Mouse (Mus musculus) stomach, embryonic 16.5 days (tissue): ENCODE data around the gene Cxcl1. TPM values are rescaled to one million over a fixed set of nuclear protein-coding genes. Genes with fewer than 3 reads are reported as not detected.
A peak's percentile ranks its signal among the peaks of the same experiment; 100 is the strongest.

ENCODE experiments used
- ATAC-seq: fragments of 200-750 bp; cut with Nextera tagmentation; 2 replicates; pipeline ENCODE4 v1.8.0; 2017; ENCODE audit warnings: moderate number of reproducible peaks, moderate TSS enrichment; ENCODE audit not compliant: insufficient read depth, low FRiP score
- H3K27ac ChIP-seq: fragments of 300-500 bp; sonication (generic); 2 replicates; pipeline ENCODE4 v1.5.1; 2014; ENCODE audit warnings: low read length
- H3K27me3 ChIP-seq: fragments of 300-500 bp; sonication (generic); 2 replicates; pipeline ENCODE4 v1.6.1; 2014; ENCODE audit warnings: low read length, control low read depth, mixed read lengths; ENCODE audit not compliant: control insufficient read depth, insufficient read depth
- H3K36me3 ChIP-seq: fragments of 300-500 bp; sonication (generic); 2 replicates; pipeline ENCODE4 v1.6.1; 2014; ENCODE audit warnings: low read length; ENCODE audit not compliant: control insufficient read depth, insufficient read depth
- H3K4me1 ChIP-seq: fragments of 300-500 bp; sonication (generic); 2 replicates; pipeline ENCODE4 v1.6.1; 2014; ENCODE audit warnings: low read length, control low read depth, mixed read lengths; ENCODE audit not compliant: control insufficient read depth, insufficient read depth
- H3K4me2 ChIP-seq: fragments of 300-500 bp; sonication (generic); 2 replicates; pipeline ENCODE4 v1.6.1; 2014; ENCODE audit warnings: low read depth, low read length, mixed read lengths
- H3K4me3 ChIP-seq: fragments of 300-500 bp; sonication (generic); replicated peaks from 2 replicates; pipeline ENCODE4 v1.5.1; 2014; ENCODE audit warnings: mild to moderate bottlenecking, low read length
- H3K9ac ChIP-seq: fragments of 300-500 bp; sonication (generic); 2 replicates; pipeline ENCODE4 v1.6.1; 2014; ENCODE audit warnings: low read length
- H3K9me3 ChIP-seq: fragments of 300-500 bp; sonication (generic); replicated peaks from 2 replicates; pipeline ENCODE4 v1.6.1; 2016; ENCODE audit warnings: low read length, control low read depth; ENCODE audit not compliant: control insufficient read depth
- WGBS: fragments of 180-500 bp; shearing (Covaris S2); extraction: QIAGEN DNeasy Blood & Tissue Kit; methylation state at CpG from one replicate; pipeline ENCODE4 v1.1.7; 2014; 5-methylcytosine and 5-hydroxymethylcytosine counted together
- polyA plus RNA-seq: library from polyadenylated mRNA; unstranded; fragments of >200 nt; fragmentation: Nextera tagmentation; extraction: Ambion mirVana; gene quantifications from 2 replicates; pipeline ENCODE4 v1.2.1, GENCODE M21; 2015

Gene Cxcl1
- polyA plus RNA-seq, 1 experiment from 2014 or later: 0.94 TPM

GRCm38 (mm10) chr5:90931911-90932310, 40.9 kb downstream of the Cxcl1 start:
- Histone ChIP-seq H3K36me3 (no peaks in the 10 kb centered on the region), H3K9ac (peak overlapping the region; percentile 95), H3K27me3 (no peaks in the 10 kb centered on the region), H3K4me3 (peak overlapping the region; percentile 65), H3K9me3 (no peaks in the 10 kb centered on the region), H3K4me1 (peaks cover 6% of the 10 kb centered on the region; the same call in 1 of the 2 replicates), H3K27ac (peak overlapping the region; percentile 93), H3K4me2 (peak overlapping the region; percentile 69)
- WGBS: 3% methylated on average over 6 of the region's 6 CpGs
- no peak for ATAC-seq

- Histone ChIP-seq H3K27ac (no peak overlapping the region), H3K27me3 (no peaks in the 10 kb centered on the region), H3K4me1 (peaks cover 6% of the 10 kb centered on the region; the same call in 1 of the 2 replicates), H3K4me2 (no peak overlapping the region), H3K4me3 (no peak overlapping the region), H3K9ac (no peak overlapping the region), H3K9me3 (no peaks in the 10 kb centered on the region), H3K36me3 (no peaks in the 10 kb centered on the region)
- ATAC-seq: no peak
- 64% methylated on average over 2 of the region's 2 CpGs for WGBS
These were observed 45.7 kb downstream of the Cxcl1 start for GRCm38 (mm10) chr5:90936706-90937105.

Other genes starting within 250 kb of the Cxcl1 start
- 0.19 TPM in 1 of 2 replicates, not detected in the other for gene Cxcl5, start 131.9 kb upstream of the Cxcl1 start, polyA plus RNA-seq
- gene Ppbp, start 122.7 kb upstream of the Cxcl1 start, polyA plus RNA-seq: 3.2 and 4.3 TPM in 2 replicates
- 80.0 and 96.2 TPM in 2 replicates for gene Pf4, start 118.8 kb upstream of the Cxcl1 start, polyA plus RNA-seq
- gene Cxcl3, start 105.1 kb upstream of the Cxcl1 start, polyA plus RNA-seq: not detected in 2 replicates
- gene Cxcl15, start 96.7 kb upstream of the Cxcl1 start, polyA plus RNA-seq: 1.9 and 2.3 TPM in 2 replicates
- gene Cxcl2, start 12.6 kb downstream of the Cxcl1 start, polyA plus RNA-seq: not detected in 2 replicates
- gene Mthfd2l, start 39.9 kb downstream of the Cxcl1 start, polyA plus RNA-seq: 26.9 and 32.9 TPM in 2 replicates
- gene Epgn, start 136.2 kb downstream of the Cxcl1 start, polyA plus RNA-seq: not detected in 2 replicates
- 0.43 and 0.80 TPM in 2 replicates for gene Ereg, start 183.4 kb downstream of the Cxcl1 start, polyA plus RNA-seq
- 4.0 and 6.5 TPM in 2 replicates for gene Areg, start 248.4 kb downstream of the Cxcl1 start, polyA plus RNA-seq